Mouse (Mus musculus) urinary bladder, postnatal 25 days (tissue): ENCODE results near the gene Tank.
A peak's percentile ranks its signal among the peaks of the same experiment; 100 is the strongest.

ENCODE experiments used
- DNase-seq: peaks from one replicate; pipeline ENCODE4 v3.0.0; 2022; ENCODE audit warnings: low spot score

Tank gene

DNA sequence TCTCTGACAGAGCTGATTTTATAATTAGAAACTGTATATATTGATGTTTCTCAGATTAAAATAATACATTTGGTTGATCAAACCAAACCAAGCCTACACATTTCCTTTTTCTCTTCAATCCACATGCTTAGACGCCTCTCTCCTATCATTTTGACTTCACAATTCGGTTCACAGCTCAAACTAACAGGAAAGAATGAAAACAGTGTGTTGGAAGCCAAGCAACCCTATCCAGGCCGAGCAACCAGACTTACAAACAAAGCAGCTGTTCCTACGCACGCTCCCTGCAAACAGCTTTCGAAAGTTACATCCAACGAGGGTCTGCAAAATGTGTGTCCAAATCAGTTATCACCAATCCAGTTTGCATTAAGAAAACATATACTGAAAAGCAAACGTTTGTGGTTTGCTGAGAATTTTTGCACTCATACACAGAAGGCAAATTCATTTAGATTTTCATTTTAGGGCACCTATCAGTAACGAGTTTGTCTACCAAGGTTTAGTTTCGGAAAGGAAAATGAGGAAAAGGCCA lies 2.2 kb downstream of the Tank start:
- DNase-seq: no peak

DNA sequence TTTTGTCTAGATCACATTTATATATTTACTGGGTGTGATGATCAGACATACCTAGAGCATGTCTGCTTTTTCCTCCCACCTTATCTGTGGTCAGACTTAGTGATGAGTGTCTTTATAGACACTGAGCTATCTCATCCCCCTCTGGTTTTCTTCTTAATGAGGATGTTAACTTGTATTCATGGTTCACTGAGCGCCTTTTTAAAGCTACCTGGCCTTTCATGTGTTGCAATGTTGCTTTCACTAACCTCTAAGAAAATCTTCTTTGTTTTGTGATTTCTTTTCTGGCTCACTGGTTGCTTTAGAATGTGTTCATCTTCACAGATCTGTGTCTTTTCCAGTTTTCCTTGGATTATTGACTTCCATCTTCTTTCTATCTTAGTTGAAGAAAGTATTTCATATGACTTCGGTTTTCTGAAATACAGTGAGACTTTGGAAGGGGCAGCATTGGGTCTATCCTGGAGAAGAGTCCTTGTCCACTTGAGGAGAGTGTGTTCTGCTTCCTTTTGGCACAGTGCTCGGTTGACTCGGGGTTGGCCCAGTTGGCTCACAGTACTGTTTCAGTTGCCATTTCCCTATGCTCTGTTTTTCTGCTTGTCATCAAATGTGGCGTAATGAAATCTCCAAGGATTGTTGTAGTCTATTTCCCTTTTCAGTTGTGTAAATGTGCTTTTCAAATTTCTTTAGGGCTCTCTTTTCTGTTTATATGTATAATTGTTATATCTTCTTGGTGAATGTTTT lies 4.4 kb downstream of the Tank start:
- DNase-seq: no peak

DNA sequence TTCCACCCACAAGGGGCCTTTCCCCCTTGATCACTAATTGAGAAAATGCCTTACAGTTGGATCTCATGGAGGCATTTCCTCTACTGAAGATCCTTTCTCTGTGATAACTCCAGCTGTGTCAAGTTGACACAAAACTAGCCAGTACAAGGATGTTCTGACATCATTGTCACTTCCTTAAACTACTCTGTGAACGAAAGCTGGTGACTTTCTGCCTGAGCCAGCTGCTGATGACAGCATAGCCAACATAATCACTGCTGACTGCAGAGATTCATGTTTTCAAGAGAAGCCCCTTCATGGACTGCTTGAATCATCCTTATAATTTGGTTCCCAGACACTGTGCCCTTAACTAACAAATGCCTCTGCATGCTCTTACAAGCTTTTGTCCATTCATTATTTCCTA lies 7.1 kb downstream of the Tank start:
- DNase-seq: no peak

DNA sequence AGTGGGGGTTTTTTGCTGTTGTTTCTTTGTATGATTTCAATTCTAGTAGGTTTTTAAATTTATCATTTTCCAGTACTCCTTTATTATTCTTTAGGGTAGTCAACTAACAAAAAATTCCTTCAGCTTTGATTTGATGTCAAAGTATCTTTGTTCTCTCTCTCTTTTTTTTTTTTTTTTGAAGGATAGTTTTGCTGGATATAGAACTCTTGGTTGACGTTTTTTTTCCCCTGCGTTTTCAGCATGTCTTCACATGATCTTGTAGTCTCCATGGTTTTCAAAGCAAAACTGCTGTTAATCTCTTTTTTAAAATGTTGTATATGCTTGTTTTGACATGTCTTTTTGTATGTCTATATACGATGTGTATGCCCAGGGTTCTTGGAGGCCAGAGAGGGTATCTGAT lies 7.8 kb downstream of the Tank start:
- DNase-seq: no peak

DNA sequence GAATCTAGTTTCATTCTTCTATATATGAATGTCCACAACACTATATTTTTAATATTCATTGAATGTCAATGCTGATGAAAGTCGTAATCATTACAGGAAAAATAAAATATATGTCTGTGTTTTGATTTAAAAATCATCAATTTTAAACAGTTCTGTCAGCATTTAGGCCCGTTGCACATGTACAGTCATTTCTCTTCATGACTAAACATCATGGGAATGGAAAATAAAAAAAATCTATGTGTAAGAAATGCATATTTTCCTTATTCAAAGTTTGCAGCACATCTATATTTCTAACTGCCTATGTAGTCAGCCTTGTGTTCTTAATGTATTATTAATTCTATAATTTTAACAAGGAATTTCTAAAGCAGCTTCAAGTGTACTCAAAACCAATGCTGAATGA lies 12.4 kb downstream of the Tank start:
- DNase-seq: no peak

DNA sequence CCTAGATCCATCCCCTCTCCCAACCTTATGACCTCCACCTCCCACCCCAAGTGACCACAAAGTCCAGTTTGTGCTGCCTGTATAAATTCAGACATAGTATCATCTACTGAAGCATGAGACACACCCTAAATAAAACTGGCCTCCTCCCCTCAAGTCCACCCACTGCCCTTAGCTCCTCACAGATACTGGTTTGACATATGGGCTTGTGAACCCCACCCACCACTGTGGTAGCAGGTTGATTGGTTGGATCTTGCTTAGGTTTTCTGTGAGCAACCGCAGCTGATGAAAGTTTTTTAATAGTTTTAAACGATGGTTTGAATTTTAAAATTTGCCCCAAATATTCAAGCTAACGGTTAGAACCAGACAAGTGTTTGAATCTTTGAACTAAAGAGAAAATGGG lies 13.7 kb downstream of the Tank start:
- DNase-seq: no peak

DNA sequence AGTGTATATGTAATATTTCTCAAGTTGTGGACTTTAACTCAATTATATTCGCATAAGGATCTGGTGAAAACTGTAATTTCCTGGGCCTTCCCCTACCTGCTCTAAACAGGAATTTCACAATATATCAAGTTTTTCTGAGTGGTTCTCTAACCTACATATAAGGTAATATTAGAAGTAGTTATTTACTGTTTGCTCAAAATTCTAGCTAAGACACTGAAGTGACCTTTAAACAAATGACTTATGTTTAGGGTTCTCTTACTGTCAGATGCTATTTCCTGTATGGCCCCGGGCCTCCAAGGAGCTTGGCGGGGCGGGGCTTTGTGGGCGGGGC lies 14.3 kb downstream of the Tank start:
- DNase-seq: no peak

DNA sequence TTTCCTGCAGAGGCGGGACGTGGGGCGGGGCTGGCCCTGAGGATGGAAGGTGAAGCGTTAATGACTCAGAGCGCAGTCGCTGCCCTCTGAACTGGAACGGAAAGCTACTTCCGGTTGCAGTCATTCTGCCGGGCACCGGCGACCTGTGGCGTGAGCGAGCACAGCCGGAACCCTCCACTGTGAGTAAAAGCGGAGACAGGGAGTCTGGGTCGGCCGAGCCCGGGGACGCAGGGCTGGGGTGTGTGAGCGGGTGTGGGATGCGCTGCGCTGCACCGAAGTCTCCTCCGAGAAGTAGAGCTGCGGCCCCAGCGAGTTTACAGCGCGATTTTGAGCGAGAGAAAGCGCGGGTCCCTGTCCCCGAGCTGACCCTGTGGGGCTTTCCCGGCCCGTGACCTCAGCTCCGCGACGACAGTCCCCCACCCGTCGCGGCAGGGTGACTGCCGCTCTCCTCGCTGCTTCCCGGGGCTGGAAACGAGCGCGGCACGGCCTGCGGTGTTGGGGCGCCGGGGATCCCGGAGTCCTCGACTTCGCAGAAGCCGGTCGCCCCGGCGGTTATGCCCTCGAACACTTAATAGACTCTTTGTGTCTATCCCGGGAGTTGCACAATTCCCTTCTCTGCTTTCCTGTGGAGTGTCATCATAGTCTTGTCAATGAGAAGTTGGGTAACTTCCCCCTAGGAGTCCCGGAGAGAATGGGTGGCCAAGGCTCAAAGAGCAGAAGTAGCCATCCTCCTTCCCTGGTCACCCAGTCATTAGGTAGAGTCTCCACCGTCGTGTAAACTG lies 14.8 kb downstream of the Tank start:
- peak; percentile 88 for DNase-seq

DNA sequence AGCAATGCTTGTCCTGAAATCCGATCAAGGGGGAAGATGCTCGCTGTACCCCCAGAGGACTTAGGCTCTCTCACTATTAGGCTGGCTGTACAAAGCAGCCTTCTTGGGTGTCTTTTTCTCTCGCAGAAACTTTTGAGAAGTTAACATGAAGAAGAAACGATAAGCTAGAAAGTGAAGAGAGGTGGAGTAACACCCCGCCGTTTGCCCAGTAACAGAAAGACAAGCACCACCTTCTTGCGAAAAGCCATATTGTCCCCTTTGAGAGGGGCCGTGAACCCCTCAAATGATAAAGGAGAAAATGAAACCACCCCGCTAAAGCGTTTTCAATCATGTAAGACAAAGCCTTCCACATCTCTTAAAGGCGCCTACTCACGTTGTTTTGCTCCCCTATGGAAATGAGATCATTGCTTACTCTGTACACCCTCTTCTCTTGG lies 15.5 kb downstream of the Tank start:
- DNase-seq: no peak

DNA sequence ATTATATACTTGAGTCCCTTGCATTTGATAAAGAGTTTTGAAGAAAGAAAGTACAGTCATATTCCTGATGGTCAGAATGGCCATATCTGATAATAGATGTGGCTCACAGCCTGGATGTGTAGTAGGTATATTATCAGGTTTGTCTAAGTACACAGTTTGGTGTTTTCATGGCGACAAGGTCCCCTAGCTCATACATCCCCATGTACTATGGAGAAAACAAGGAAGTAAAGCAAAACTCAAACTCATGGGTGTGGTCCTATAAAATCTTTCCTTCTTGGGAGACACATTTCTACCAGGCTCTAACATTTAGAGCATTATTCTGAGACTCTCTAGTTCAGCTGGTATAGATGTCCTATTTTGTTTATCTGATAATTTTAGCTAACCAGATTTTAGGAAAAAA lies 21.3 kb downstream of the Tank start:
- no peak for DNase-seq

DNA sequence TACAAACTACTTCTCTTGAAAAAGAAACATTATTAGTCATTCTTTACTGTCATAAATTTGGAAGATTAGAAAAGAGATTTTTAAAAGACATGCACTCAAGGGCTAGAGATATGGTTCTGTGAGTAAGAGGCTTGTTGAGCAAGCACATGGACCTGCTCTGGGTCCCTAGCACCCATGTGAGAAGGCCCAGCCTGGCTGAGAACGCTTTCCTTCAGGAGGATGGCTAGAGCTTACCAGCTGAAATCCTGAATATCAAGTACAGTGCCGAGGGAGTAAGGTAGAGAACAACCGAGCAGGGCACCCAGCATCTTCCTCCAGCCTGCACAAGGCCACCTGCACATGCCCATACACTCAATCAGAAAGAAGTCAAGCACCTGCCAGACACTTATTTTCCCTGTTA lies 25.1 kb downstream of the Tank start:
- DNase-seq: no peak

DNA sequence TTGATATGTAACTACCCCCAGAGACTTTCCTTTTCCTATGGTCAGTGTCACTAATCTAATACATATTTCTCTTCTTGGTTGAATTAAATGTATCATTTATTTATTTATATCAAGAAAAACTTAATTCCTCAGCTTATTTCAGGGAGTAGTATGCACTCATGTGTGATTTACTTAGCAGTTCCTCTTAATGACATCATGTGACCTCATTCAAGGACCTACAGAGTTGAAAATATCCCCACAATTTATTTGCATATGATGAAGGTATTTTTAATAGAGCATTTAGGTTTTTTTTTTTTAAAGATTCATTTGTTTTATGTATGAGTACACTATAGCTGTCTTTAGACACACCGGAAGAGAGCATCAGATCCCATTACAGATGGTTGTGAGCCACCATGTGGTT lies 28.6 kb downstream of the Tank start:
- DNase-seq: no peak

DNA sequence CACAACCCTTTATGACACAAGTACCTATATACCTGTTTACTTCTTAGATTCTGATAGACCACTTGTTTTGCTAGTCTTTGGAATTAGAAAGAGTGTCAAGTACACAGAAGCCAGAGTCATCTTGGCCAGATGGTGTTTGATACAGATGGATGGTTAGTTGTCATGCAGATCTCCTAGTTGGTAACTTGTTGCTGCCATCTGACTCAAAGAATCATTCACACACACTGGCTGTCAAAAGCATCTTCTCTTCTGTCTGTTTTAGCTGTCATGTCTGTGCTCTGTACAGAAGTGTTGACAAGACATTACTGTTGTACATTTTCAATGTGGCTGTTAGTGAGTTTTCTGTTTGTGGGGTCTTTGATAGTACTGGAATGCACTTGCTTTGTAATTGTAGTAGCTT lies 45.6 kb downstream of the Tank start:
- DNase-seq: no peak

DNA sequence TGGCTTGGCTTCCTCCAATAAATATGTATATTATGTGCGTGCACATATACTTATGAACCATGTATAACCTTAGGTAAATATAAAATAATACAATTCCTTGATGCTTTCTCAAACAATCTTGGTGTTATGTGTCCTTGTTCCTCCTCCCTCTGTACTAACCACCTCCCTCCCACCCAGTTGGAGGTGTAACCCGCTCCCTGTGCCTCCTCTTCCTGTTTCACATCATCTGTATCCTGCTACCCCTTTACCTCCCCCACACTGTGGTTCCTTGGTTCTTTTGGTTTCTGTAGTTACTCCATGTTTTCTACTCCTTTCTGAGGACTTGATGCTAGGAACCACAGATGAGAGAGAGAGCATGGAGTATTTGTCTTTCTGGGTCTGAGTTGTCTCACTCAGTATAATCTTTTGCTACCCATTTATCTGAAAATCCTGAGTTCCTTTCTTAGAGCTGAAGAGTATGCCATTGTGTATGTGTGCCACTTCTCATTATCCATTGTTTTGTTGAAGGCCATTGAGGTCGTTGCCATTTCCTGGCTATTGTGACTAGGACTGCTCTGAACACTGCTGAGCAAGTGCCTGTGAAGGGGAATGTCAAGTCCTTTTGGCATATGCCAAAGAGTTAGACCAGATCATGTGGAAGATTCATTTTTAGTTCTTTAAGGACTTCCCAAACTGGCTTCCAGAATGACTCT lies 52.6 kb downstream of the Tank start:
- no peak for DNase-seq

DNA sequence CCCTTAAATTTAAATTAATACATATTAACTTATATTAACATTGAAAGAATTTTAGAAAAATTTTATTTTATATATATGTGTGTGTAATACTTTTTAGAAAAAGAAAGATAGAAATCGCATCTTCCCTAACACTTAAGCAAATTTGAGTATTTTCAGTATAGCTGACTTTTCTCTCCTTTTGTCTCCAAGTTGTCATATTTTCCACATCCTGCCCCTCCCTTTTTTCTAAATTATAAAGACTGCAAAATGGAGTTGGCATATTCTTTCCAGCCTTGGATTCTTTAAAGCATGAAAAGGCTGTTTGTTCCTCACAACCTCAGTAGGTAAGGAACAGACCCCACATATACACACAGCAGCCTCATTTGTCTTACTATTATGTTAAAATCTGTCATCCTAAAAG lies 56.7 kb downstream of the Tank start:
- DNase-seq: no peak

DNA sequence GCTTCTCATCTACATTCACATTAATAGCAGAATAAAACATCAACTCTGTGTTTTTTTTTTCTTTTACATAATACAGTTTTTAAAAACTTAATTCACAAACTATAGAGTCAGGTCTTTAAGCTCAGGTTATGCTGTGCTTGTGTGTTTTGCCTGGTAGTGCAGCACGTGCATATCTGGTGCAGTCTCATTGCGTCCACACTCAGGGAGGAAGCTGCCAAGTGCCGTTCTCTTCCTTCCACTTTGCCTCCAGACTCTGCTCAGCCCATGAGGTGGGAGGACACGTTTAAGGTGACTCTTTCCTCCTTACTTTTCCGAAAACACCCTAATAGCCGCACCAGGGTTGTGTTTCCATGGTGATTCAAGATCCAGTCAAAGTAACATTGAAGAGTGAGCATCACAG lies 59.8 kb downstream of the Tank start:
- no peak for DNase-seq

DNA sequence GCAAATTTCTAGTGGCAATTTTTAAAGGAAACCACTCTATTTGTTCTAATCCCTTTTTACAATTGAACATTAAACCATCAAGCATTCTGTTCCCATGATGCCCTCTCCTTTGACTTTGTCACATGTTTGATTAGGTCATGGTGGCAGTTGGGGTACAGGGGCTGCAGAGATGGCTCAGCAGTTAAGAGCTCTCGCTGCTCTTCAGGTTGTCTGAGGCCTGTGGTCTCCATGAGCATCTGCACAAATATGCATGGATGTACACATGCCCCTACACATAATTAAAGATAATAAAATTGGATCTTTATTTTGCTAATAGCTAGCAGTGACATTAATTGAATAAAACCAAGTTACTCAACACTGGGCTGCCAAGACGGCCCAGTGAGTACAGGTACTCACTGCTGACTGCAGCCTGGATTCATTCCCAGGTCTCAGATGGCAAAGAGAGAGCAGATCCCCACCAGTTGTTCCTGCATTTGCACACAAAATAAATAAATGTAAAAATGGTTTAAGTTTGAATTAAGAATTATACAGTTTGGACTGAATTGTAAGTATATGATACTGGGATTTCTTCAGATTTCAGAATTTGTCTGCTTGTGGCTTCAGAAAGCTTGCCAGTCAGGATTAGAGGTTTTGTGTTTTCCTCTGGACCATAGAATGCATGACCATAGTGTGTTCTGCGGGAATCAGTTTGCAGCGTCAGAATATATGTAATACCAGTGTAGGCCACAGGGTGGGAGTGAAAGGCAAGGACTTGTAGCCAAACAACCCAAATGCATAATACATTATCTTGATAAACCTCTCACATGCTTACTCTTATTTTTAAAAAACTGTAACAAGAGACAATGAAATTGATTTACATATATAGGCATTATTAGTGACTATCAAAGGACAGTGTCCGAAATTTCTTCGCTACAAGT lies 64.3 kb downstream of the Tank start:
- peak; percentile 29 for DNase-seq

DNA sequence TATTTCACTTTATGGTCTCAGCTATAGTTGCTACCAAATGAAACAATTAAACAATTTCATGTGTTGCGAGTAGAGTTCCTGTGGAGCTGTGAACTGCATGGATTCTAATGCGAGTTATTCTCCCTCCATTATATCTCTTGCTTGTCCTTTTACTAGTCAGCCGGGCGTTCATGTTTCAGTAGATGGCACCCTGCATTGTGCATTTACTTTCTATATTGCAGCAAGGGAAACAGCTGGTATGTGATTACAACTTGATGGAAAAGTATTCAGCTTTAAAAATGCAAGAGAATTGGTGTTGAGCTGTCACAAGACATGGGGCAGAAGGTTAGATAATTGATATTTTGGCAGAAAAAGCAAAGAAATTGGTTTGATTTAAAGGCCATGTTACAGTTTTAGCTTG lies 72.8 kb downstream of the Tank start:
- DNase-seq: no peak

DNA sequence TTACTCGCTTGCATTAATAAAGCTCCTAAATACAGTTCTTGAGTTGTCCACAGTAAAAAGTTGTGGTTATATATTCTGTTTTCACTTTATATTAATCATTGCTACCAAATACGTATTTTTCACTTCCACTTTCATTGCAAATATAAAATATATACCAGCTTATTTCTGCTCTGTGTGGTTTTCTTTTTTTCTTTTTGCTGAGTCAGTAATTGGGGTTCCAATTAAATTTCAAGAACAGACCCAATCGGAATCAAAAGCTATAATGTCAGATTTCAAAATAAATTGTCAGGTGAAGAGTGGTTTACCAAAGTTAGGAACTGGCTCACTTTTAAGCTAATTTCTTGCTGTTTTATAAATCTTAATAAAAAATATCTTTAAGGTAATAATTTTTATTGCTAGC lies 73.3 kb downstream of the Tank start:
- DNase-seq: no peak

DNA sequence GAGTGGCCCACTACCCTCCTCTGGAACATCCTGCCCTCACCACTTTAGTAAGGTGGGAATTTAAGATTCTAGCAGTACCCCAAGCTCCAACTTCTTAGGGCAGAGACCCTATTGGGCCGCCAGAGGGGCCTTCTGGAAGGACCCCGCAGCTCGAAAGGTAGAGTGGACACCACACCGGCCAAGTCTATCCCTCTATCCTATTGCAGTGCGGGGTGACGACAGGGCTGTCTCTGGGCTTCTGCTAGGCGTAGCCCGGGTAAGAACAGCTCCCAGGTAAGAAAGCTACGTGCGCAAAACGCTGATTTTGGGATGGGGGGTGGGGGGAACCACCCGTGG lies 76.6 kb downstream of the Tank start:
- no peak for DNase-seq

DNA sequence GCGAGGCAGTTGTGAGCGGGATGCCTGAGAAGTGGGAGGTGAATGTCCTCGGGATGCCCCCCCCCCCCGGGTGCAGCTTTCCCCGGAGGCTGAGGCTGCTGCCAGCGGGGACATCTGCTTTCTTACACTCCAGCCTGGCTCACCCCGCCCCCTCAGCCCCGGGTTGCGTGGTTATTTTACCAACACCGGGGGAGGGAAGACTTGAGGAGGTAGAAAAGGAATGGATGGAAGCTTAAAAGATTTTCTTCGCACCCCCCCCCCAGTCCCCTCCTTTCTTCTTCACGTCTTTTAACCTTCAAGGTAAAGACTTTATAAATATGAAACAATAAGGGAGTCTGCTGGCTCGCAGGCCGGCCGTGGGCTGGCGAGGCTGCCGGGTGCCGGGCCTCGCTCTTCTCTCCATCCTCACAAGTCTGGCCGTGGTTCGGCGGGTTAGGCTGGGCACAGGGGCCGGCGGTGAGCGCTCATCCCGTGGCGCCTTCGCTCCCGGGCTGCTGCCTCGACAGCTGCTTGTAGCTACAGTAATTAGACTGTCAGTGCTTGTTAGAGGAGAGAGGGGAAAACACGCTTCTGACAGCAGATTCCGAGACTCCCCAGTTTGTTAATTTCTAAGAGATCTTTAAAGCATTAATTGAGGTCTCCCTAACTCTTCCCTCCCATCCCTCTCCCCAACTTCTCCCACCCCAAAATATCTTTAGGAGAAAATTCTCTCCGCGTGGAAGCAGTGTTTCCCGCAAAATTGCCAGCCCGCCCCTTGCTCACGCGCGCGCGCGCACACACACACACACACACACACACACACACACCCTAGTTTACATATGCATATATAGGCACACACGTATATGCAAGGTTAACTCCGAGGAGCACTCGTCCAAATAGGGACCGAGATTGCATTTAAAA lies 77.2 kb downstream of the Tank start:
- no peak for DNase-seq
